Mouse (Mus musculus) intestine, embryonic 15.5 days (tissue): Measurements from ENCODE around the gene Ltf. TPM values are rescaled to one million over a fixed set of nuclear protein-coding genes. Genes with fewer than 3 reads are reported as not detected.

Experiments
- ATAC-seq: fragments of 200-750 bp; cut with Nextera tagmentation; 2 replicates; pipeline ENCODE4 v1.8.0; 2017; ENCODE audit warnings: moderate TSS enrichment, moderate library complexity
- H3K27ac ChIP-seq: fragments of 300-500 bp; sonication (generic); 2 replicates; pipeline ENCODE4 v1.5.1; 2015; ENCODE audit warnings: mild to moderate bottlenecking, inconsistent platforms
- H3K27me3 ChIP-seq: fragments of 300-500 bp; sonication (generic); replicated peaks from 2 replicates; pipeline ENCODE4 v1.6.1; 2015; ENCODE audit warnings: inconsistent platforms
- H3K36me3 ChIP-seq: fragments of 300-500 bp; sonication (generic); 2 replicates; pipeline ENCODE4 v1.6.1; 2015; ENCODE audit warnings: inconsistent platforms
- H3K4me1 ChIP-seq: fragments of 300-500 bp; sonication (generic); replicated peaks from 2 replicates; pipeline ENCODE4 v1.6.1; 2015; ENCODE audit warnings: inconsistent platforms
- H3K4me2 ChIP-seq: fragments of 300-500 bp; sonication (generic); replicated peaks from 2 replicates; pipeline ENCODE4 v1.6.1; 2015; ENCODE audit warnings: mild to moderate bottlenecking, inconsistent platforms
- H3K4me3 ChIP-seq: fragments of 300-500 bp; sonication (generic); replicated peaks from 2 replicates; pipeline ENCODE4 v1.5.1; 2015; ENCODE audit warnings: inconsistent platforms
- H3K9ac ChIP-seq: fragments of 300-500 bp; sonication (generic); 2 replicates; pipeline ENCODE4 v1.6.1; 2015; ENCODE audit warnings: inconsistent platforms
- H3K9me3 ChIP-seq: fragments of 300-500 bp; sonication (generic); 2 replicates; pipeline ENCODE4 v1.6.1; 2016; ENCODE audit warnings: inconsistent platforms
- whole genome bisulfite sequencing: fragments of 180-500 bp; shearing (Covaris S2); methylation state at CpG from one replicate; pipeline ENCODE4 v1.1.7; 2015; 5-methylcytosine and 5-hydroxymethylcytosine counted together
- polyA plus RNA-seq: library from polyadenylated mRNA; unstranded; fragments of >200 nt; fragmentation: Nextera tagmentation; extraction: Ambion mirVana; gene quantifications from 2 replicates; pipeline ENCODE4 v1.2.1, GENCODE M21; 2015

The Ltf gene
- polyA plus RNA-seq, 1 experiment from 2014 or later = 2.2 TPM

DNA sequence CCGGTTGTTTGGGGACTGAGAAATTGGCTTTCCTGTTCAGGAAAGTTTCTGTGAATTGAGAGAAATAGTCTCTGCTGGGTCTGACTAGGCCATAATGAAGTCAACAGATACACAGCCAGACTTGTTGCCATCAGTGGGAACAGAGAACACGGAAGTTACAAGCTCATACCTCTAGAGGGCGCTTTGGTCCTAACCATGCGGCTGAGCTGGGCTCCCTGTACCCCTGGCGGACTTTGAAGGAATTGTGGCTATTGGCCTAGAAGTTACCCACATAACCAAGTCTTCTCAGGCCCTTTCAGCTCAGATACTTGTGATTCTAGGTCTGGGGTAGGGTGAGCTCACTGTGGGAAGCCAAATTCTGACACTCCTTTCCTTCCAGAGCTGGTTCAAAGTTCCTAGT, 21.8 kb upstream of the Ltf start:
- Histone ChIP-seq H3K27me3 (no peaks in the 10 kb centered on the region), H3K9ac (no peak overlapping the region), H3K4me3 (no peak overlapping the region), H3K27ac (no peak overlapping the region), H3K9me3 (no peaks in the 10 kb centered on the region), H3K36me3 (no peaks in the 10 kb centered on the region), H3K4me1 (0 out of 2 replicates have a peak, but pooled peaks cover 5% of the 10 kb centered on the region), H3K4me2 (no peak overlapping the region)
- no peak; the same call in 1 of the 2 replicates for ATAC-seq
- WGBS = 5% methylated on average over 5 of the region's 5 CpGs

DNA sequence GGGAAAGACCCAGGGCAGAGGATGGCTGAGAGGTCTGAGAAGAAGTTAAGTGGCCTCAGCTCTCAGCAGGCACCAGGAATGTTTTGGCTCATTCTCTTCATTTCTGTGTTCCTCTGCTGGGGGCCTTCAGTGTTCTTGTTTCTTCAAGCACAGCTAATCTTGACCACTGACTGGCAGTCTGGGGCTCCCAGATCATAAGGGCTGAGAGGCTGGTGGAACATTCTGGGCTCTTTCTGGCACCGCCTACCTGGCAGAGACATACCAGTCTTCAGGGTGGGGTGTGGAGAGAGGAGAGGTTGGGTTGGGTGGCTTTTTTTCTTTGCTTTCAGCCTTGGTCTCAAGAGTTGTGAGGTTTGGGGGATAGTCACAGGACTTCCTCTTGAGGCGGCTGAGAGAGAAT, 20.0 kb upstream of the Ltf start:
- Histone ChIP-seq H3K27me3 (no peaks in the 10 kb centered on the region), H3K4me1 (0 out of 2 replicates have a peak, but pooled peaks cover 5% of the 10 kb centered on the region), H3K36me3 (no peaks in the 10 kb centered on the region), H3K9me3 (no peaks in the 10 kb centered on the region), H3K9ac (no peak overlapping the region), H3K4me3 (no peak overlapping the region), H3K4me2 (no peak overlapping the region), H3K27ac (no peak overlapping the region)
- 94% methylated on average over 2 of the region's 2 CpGs for WGBS
- no peak for ATAC-seq

- Histone ChIP-seq H3K9ac (no peak overlapping the region), H3K36me3 (no peaks in the 10 kb centered on the region), H3K27ac (no peak overlapping the region), H3K4me2 (no peak overlapping the region), H3K27me3 (no peaks in the 10 kb centered on the region), H3K4me3 (no peak overlapping the region), H3K9me3 (no peaks in the 10 kb centered on the region), H3K4me1 (0 out of 2 replicates have a peak, but pooled peaks cover 5% of the 10 kb centered on the region)
- 63% methylated on average over 10 of the region's 10 CpGs for WGBS
- ATAC-seq = no peak
Measured at GRCm38 (mm10) chr9:110999856-111000255, 19.2 kb upstream of the Ltf start.

- H3K4me3 ChIP-seq = no peak overlapping the region
- no peaks in the 10 kb centered on the region for H3K36me3 ChIP-seq
- H3K4me2 ChIP-seq = no peak overlapping the region
- H3K9me3 ChIP-seq = no peaks in the 10 kb centered on the region
- WGBS = 66% methylated on average over 12 of the region's 12 CpGs
- 0 out of 2 replicates have a peak, but pooled peaks cover 5% of the 10 kb centered on the region for H3K4me1 ChIP-seq
- H3K9ac ChIP-seq = no peak overlapping the region
- H3K27me3 ChIP-seq = no peaks in the 10 kb centered on the region
- ATAC-seq = no peak
- H3K27ac ChIP-seq = no peak overlapping the region
Measured at GRCm38 (mm10) chr9:111001621-111002020, 17.4 kb upstream of the Ltf start.

- Histone ChIP-seq H3K9ac (no peak overlapping the region), H3K4me2 (no peak overlapping the region), H3K4me3 (no peak overlapping the region), H3K27ac (no peak overlapping the region), H3K27me3 (no peaks in the 10 kb centered on the region), H3K36me3 (no peaks in the 10 kb centered on the region), H3K9me3 (no peaks in the 10 kb centered on the region), H3K4me1 (0 out of 2 replicates have a peak, but pooled peaks cover 5% of the 10 kb centered on the region)
- ATAC-seq = no peak
- WGBS = 86% methylated on average over 9 of the region's 9 CpGs
Measured at GRCm38 (mm10) chr9:111003279-111003678, 15.8 kb upstream of the Ltf start.

DNA sequence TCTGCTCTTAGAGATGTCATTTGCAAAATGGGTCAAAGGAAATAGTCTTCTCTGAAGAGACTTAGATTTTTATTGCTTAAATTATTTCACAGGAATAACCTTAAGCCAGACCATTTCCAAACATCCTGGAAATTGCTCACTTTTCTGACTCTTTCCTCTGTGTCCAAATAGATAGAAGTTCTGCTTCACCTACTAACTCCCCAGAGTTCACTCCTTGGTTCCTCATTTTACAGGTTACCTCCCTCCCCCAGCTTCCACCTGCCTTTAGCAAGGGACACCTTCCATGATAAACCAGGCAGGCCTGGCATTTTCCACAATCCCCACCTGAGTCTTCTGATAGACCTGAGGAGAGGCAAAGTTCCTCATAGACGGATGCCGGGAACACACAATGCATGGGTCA, 12.5 kb upstream of the Ltf start:
- Histone ChIP-seq H3K36me3 (no peaks in the 10 kb centered on the region), H3K9me3 (no peaks in the 10 kb centered on the region), H3K9ac (no peak overlapping the region), H3K27ac (no peak overlapping the region), H3K4me1 (no peaks in the 10 kb centered on the region), H3K4me2 (no peak overlapping the region), H3K27me3 (no peaks in the 10 kb centered on the region), H3K4me3 (no peak overlapping the region)
- ATAC-seq = no peak
- WGBS = 87% methylated on average over 2 of the region's 2 CpGs

GRCm38 (mm10) chr9:111009763-111010162, 9.3 kb upstream of the Ltf start:
- no peak for ATAC-seq
- 73% methylated on average over 3 of the region's 3 CpGs for WGBS

DNA sequence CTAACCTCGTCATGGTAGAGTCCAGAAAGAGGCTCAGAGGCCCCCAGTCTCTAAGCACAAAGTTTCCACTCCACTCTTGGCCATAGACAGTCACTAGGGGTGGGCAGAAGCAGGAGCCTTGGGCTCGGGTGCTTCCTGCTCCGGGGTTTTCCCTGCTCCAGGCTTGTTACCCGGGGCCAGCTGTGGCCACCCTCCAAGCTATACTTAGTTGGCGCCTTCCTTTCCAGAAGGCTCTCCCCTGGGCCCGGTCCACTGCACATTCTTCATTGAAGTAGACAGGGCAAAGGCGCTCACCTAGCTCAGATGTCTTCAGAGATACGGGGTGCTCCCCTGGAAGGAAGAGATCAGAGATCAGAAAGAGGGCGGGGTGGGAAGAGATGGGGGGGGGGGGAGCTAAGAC, 7.5 kb upstream of the Ltf start:
- H3K36me3 ChIP-seq = no peaks in the 10 kb centered on the region
- no peaks in the 10 kb centered on the region for H3K9me3 ChIP-seq
- ATAC-seq = no peak
- no peak overlapping the region for H3K4me2 ChIP-seq
- no peaks in the 10 kb centered on the region for H3K27me3 ChIP-seq
- no peak overlapping the region for H3K9ac ChIP-seq
- no peak overlapping the region for H3K27ac ChIP-seq
- 77% methylated on average over 9 of the region's 9 CpGs for WGBS
- H3K4me3 ChIP-seq = no peak overlapping the region
- no peaks in the 10 kb centered on the region for H3K4me1 ChIP-seq

More at GRCm38 (mm10) chr9:111009763-111010162, 9.3 kb upstream of the Ltf start:
- Histone ChIP-seq H3K27me3 (no peaks in the 10 kb centered on the region), H3K4me3 (no peak overlapping the region), H3K36me3 (no peaks in the 10 kb centered on the region), H3K4me2 (no peak overlapping the region), H3K9me3 (no peaks in the 10 kb centered on the region), H3K9ac (no peak overlapping the region), H3K27ac (no peak overlapping the region), H3K4me1 (no peaks in the 10 kb centered on the region)

GRCm38 (mm10) chr9:111012041-111012440, 7.0 kb upstream of the Ltf start:
- Histone ChIP-seq H3K27me3 (no peaks in the 10 kb centered on the region), H3K27ac (no peak overlapping the region), H3K4me1 (no peaks in the 10 kb centered on the region), H3K4me2 (no peak overlapping the region), H3K9ac (no peak overlapping the region), H3K9me3 (no peaks in the 10 kb centered on the region), H3K36me3 (no peaks in the 10 kb centered on the region), H3K4me3 (no peak overlapping the region)
- no peak for ATAC-seq
- WGBS = 79% methylated on average over 3 of the region's 3 CpGs

DNA sequence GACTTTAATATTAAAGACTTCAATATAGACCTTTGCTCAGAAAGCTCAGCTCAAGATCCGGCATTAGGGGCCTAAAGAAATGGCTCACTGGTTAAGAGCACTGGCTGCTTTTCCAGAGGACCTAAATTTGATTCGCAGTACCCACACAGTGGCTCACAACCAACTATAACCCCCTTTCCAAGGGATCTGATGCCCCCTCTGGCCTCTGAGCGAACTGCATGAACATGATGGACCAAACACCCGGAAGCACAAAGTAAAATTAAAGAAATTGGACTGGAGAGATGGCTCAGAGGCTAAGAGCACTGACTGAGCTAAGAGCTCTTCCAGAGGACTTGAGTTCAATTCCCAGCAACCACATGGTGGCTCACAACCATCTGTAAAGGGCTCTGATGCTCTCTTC, 3.4 kb upstream of the Ltf start:
- Histone ChIP-seq H3K27ac (no peak overlapping the region), H3K9ac (no peak overlapping the region), H3K4me3 (no peak overlapping the region), H3K36me3 (no peaks in the 10 kb centered on the region), H3K27me3 (no peaks in the 10 kb centered on the region), H3K4me2 (no peak overlapping the region), H3K9me3 (no peaks in the 10 kb centered on the region), H3K4me1 (no peaks in the 10 kb centered on the region; the same call in 1 of the 2 replicates)
- no peak for ATAC-seq
- WGBS = 83% methylated on average over 4 of the region's 4 CpGs

GRCm38 (mm10) chr9:111026791-111027190, 7.7 kb downstream of the Ltf start:
- 86% methylated on average over 10 of the region's 10 CpGs for WGBS

GRCm38 (mm10) chr9:111033717-111034116, 14.6 kb downstream of the Ltf start:
- Histone ChIP-seq H3K27me3 (no peaks in the 10 kb centered on the region), H3K36me3 (no peaks in the 10 kb centered on the region), H3K9me3 (no peaks in the 10 kb centered on the region), H3K4me2 (no peak overlapping the region), H3K9ac (no peak overlapping the region), H3K4me3 (no peak overlapping the region), H3K27ac (no peak overlapping the region), H3K4me1 (no peaks in the 10 kb centered on the region)
- 93% methylated on average over 4 of the region's 4 CpGs for WGBS
- no peak for ATAC-seq

More at GRCm38 (mm10) chr9:111026791-111027190, 7.7 kb downstream of the Ltf start:
- no peak for ATAC-seq
- H3K27me3 ChIP-seq = no peaks in the 10 kb centered on the region
- H3K27ac ChIP-seq = no peak overlapping the region
- no peak overlapping the region for H3K4me3 ChIP-seq
- no peaks in the 10 kb centered on the region for H3K36me3 ChIP-seq
- no peaks in the 10 kb centered on the region for H3K9me3 ChIP-seq
- no peak overlapping the region for H3K4me2 ChIP-seq
- no peak overlapping the region for H3K9ac ChIP-seq
- H3K4me1 ChIP-seq = no peaks in the 10 kb centered on the region

DNA sequence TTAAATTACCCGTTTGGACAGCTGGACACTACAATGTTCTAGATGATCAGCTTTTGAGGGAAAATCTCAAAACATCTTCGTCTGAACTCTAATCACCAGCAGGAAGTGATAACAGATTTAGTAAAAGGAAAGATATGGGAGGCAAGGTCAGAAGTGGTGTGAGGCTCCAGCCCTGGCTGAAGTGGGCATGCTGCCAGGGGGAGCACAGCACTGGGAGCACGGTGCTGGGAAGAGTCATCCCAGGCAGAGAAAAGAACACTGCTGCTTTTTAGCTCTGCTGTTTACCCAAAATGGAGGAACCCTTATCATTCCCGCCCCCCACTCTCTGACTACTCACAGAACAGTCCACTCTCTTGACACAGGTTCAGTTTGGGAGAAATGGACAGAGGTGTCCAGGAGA, 20.9 kb downstream of the Ltf start:
- no peaks in the 10 kb centered on the region for H3K36me3 ChIP-seq
- no peak overlapping the region for H3K4me2 ChIP-seq
- ATAC-seq = no peak
- no peaks in the 10 kb centered on the region for H3K4me1 ChIP-seq
- no peak overlapping the region for H3K4me3 ChIP-seq
- no peaks in the 10 kb centered on the region for H3K27me3 ChIP-seq
- no peak overlapping the region for H3K27ac ChIP-seq
- no peak overlapping the region for H3K9ac ChIP-seq
- 70% methylated on average over 4 of the region's 4 CpGs for WGBS
- H3K9me3 ChIP-seq = no peaks in the 10 kb centered on the region
